Mouse (Mus musculus) frontal cortex, postnatal 14 days (tissue): ENCODE data around the gene Fam69b.
A peak's percentile ranks its signal among the peaks of the same experiment; 100 is the strongest.

Experiments
- DNase-seq, 2 experiments: peaks; one replicate each; pipeline ENCODE4 v3.0.0; 2022; ENCODE audit warnings: low spot score in 2 of 2

Fam69b gene

GRCm38 (mm10) chr2:26626081-26626480 lies 2.2 kb upstream of the Fam69b start:
- no peak for DNase-seq

DNA sequence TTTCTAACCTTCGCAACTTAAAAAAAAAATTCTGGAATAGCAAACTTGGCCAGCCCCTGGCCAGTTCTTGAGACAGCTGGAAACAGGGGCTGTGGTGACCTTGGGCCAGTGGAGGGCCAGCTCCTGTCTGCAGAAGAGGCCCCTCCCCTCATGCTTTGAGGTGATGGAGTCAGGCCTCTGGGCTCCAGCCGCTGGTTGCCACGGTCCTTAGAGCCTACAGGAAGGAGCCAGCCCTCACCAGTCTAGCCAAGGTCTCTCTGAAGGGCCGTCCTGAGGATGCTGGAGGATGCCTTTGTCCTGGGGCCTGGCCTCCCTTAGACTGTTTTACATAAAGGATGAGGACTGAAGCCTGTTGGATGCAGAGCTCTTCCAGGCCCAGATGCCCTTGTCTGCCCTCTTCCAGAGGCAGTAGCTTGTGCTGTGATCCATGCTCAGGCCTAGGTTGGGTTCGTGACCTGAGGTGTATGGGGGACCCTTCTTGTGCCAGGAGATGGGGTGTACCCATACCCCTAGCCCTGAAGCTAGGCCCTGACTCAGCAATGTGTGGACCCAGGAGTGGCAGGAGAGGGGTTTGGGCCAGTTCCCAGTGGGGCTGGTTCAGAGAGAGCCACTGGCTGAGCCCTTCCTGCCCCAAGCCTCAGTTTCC lies 658 bp downstream of the Fam69b start:
- no peak for DNase-seq

DNA sequence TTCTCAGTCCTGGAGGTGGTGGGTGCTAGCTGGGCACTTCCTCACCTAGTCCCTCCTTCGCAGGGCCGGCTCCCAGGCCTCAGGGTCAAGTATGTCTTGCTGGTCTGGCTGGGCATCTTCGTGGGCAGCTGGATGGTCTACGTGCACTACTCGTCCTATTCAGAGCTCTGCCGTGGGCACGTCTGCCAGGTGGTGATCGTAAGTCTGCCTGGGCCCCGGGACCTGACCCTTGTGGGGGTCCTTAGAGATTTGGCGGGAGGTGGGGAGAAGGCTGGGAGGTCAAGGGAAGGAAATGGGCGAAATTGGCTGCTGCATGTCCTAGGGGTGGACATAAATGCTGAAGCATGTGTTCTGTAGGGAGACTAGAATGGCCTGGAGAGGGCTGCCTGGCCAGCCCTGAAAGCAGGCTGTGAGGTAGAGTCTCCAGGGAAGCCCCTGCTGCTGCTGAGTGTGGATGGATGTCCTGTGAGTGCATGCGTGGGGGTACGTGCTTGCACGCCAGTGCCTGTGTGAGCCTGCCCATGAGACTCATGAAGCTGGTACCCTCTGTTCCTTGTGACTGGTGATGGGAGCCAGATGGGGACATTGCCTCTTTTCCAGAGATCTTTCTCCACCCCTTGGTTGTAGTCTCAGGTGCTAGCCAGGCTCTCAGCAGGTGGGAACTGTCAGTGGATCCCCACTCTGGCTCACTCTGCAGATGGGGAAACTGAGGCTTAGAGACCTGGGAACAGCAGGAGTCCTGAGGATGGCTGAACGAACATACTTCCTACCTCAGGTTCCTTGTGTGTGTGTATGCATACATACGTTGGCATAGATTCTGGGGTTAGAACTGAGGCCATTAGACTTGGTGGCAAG lies 4.5 kb downstream of the Fam69b start:
- DNase-seq: no peak

- no peak for DNase-seq
These were observed 5.8 kb downstream of the Fam69b start for GRCm38 (mm10) chr2:26633953-26634530.

GRCm38 (mm10) chr2:26634629-26635488 lies 6.6 kb downstream of the Fam69b start:
- DNase-seq: no peak

DNA sequence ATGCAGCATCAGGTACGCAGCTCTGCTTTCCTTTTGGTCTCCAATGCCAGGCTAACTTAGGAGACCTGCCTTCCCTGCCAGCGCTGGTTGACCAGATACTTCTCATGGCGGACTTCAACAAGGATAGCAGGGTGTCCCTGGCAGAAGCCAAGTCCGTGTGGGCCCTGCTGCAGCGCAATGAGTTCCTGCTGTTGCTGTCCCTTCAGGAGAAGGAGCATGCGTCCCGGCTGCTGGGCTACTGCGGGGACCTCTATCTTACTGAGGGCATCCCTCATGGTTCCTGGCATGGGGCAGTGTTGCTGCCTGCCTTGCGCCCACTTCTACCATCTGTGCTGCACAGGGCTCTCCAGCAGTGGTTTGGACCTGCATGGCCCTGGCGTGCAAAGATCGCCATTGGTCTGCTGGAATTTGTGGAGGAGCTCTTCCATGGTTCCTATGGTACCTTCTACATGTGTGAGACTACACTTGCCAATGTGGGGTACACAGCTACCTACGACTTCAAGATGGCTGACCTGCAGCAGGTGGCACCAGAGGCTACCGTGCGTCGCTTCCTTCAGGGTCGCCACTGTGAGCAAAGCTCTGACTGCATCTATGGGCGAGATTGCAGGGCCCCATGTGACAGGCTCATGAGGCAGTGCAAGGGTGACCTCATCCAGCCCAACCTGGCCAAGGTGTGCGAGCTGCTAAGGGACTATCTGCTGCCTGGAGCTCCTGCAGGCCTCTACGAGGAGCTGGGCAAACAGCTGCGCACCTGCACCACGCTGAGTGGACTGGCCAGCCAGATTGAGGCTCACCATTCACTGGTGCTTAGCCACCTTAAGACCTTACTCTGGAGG lies 7.5 kb downstream of the Fam69b start:
- DNase-seq: no peak

GRCm38 (mm10) chr2:26636325-26636635 lies 8.0 kb downstream of the Fam69b start:
- no peak for DNase-seq

- DNase-seq: no peak
These were observed 9.2 kb downstream of the Fam69b start for GRCm38 (mm10) chr2:26637316-26637932.

GRCm38 (mm10) chr2:26638039-26638438 lies 9.8 kb downstream of the Fam69b start:
- DNase-seq: no peak

DNA sequence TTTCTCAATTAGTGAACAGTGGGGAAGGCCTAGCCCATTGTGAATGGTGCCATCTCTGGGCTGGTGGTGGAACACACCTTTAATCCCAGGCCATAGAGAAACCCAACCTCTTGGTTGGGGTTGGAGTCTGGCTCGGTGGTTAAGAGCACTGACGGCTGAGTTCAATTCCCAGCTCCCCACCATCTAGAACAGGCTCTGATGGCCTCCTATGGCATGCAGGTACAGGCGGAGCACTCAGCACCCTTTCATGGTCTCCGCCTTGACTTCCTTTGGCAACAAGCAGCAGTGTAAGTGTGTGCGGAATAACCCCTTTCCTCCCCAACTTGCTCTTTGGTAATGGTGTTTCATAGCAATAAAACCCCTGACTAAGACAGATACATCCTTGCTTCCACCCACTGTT lies 10.3 kb downstream of the Fam69b start:
- DNase-seq: no peak

DNA sequence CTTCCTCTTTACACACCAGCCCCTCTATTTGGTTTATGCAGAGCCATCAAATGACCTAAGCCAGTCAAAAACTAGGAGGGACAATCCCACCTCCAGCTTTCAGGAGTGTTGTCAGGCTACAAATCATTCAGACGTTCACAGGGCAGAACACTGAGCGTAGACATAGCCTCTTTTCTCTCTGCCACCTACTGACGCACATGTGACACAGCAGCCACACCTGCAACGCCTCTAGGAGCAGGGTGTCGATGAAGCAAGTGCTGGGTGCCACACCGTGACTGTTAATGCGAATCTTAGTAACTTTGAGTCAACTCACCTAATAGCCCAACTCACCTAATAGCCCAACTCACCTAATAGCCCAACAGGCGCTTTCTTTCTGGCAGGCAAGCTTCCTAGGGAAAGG lies 10.8 kb downstream of the Fam69b start:
- no peak for DNase-seq

DNA sequence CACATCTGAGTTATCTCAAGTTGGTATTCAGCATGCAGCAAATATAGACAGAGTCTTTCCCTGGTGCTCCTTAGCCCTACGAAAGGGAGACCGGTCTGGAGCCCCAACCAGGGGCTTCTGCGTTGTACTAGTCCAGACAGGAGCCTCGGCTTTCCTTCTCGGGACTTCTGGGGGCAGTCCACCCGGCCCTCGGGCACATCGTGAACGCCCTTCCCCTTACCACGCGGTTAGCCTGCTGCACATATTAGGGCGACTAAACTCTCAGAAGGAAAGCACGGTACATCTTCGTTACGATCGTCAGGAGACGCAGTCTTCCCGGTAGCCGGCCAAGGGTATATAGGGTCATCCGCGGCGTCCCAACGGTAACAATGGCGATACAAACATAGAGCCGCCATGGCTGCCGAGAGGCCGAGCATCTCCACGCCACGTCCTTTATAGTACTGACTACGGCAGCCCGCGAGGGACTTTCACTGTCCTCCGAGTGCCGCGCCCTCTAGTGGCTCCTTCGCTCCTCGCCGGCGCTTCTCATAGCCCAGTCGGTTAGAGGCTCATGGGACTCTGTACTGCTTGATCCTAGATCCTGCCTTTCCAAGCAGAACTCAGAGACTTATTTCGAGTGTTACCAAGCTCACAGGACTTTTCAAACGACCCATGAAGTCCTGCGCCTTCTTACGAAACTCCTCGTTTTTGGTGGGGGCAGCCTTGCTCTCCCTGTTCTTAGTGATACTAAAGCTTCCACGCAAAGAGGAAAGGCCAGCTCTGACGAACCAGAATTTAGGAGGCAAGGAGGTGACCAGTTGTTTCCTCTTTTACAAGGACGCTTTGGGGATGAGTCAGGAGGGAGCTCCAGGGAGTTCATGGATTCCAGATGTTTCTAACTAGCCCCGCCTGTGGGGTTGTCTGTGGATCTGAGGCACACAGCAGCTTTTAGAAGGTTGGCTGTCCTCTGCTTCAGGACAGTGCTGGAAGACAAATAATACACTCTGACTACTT lies 11.9 kb downstream of the Fam69b start:
- DNase-seq: peak; percentile 90 to 97

- no peak for DNase-seq
These were observed 12.9 kb downstream of the Fam69b start for GRCm38 (mm10) chr2:26641006-26641647.

GRCm38 (mm10) chr2:26643942-26644341 lies 15.7 kb downstream of the Fam69b start:
- DNase-seq: no peak

GRCm38 (mm10) chr2:26646643-26647293 lies 18.5 kb downstream of the Fam69b start:
- peak; percentile 67 to 76 for DNase-seq

GRCm38 (mm10) chr2:26654687-26655086 lies 26.4 kb downstream of the Fam69b start:
- DNase-seq: no peak

DNA sequence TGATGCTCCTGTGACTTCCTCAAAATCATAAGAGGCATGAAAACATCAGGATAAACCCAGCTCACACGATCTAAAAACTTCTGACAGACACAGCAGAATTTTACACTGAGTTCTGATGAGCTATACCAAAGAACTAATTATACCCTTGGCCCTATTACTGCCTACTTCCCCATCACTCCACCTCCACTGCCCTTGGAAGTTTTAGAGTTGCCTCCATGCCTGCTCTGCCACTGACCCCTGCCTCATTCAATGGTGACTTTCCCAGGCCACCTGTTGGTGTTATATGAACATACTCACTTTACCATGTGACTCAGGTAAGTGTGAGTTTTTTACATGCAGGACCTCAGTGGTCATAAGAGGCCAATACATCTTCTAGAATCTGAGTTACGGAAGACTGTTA lies 29.2 kb downstream of the Fam69b start:
- no peak for DNase-seq

GRCm38 (mm10) chr2:26661143-26661752 lies 33.0 kb downstream of the Fam69b start:
- no peak for DNase-seq
